Mouse (Mus musculus): Measurements from ENCODE around the gene Vps53.

DNA sequence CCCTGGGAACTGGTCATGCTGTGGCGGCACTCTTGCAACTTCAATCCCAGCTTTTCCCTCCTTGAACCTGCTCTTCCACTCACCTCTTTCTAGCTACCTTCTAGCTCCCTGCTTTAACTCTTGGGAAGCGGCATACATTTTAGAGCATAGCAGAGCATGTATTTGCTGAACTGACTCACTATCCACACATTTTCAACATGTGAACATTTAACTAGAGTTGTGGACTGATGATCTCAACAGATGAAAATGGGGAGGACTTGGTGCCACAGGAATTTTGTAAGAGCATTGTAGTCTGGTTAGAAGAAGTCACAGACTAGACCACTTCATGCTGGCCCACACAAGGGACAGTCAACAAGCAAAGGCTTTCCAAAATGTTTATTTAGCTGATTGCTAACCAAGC is 21.1 kb downstream of the Vps53 start:
- TF ChIP-seq CTCF (IDR thresholded peaks at IDR 0.05; ENCODE audit: extremely low read depth, insufficient read depth, low read length) (no peak), POLR2A (IDR thresholded peaks at IDR 0.05; ENCODE audit: extremely low read depth, insufficient read depth, low read length) (no peak)

Measured in cortical plate, adult 2 months (tissue).